Mouse (Mus musculus): ENCODE results near the gene Olfr1086.
"Not testable (repeated sequence)": the region's sequence is repeated elsewhere in the genome, so short reads cannot be mapped to it uniquely, and the experiment has no call there.

The Olfr1086 gene

DNA sequence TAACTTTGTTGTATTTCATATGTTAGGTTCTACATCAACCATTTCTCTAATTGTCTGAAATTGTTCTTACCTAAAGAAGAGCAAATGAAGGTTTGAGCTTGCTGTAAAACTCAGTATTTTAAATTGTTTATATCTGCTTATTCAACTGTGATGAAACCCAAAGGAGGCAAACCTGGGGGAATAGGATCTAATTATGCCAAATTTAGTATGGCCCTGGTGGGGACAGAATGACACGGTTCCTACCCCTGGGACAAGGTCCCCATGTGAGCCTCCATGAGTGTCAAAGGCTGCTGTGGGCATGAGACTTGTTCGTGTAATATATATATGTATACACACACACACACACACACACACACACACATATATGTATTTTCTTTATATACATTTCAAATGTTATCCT is at the start of gene Olfr1086:
Olfr1086 (minus strand) TSS at position 101 of the 400 bp plus-strand sequence.
- no peak for DNase-seq (ENCODE audit: low spot score)

- no peak for DNase-seq (ENCODE audit: low spot score)
Measured at GRCm38 (mm10) chr2:86698295-86698694, 18.4 kb upstream of the Olfr1086 start, which contains the start of gene Olfr1087. TSS of gene Olfr1087 (minus strand) at chr2:86698395.

- DNase-seq (ENCODE audit: low spot score), result no peak
Measured at GRCm38 (mm10) chr2:86661919-86662318, 18.0 kb downstream of the Olfr1086 start, which contains the start of gene Olfr1085. TSS of gene Olfr1085 (minus strand) at chr2:86662019.

- not testable (repeated sequence) for DNase-seq (ENCODE audit: low spot score)
Measured at GRCm38 (mm10) chr2:86639625-86640024, 40.3 kb downstream of the Olfr1086 start, which contains the start of gene Olfr1084. TSS of gene Olfr1084 (minus strand) at chr2:86639725.

All from urinary bladder, postnatal 14 days (tissue).